Mouse (Mus musculus) limb, embryonic 15.5 days (tissue): ENCODE measurements around the gene Hhatl. TPM values are rescaled to one million over a fixed set of nuclear protein-coding genes. Genes with fewer than 3 reads are reported as not detected.

ENCODE experiments used
- ATAC-seq: fragments of 200-750 bp; cut with Nextera tagmentation; 2 replicates; pipeline ENCODE4 v1.8.0; 2017; ENCODE audit warnings: low read depth, moderate TSS enrichment; ENCODE audit not compliant: insufficient number of reproducible peaks, low FRiP score, low TSS enrichment
- H3K27ac ChIP-seq: fragments of 300-500 bp; sonication (generic); 2 replicates; pipeline ENCODE4 v1.5.1; 2015; ENCODE audit warnings: moderate library complexity, mild to moderate bottlenecking, inconsistent platforms
- H3K27me3 ChIP-seq: fragments of 300-500 bp; sonication (generic); 2 replicates; pipeline ENCODE4 v1.6.1; 2015; ENCODE audit warnings: inconsistent platforms
- H3K36me3 ChIP-seq: fragments of 300-500 bp; sonication (generic); 2 replicates; pipeline ENCODE4 v1.6.1; 2015; ENCODE audit warnings: inconsistent platforms
- H3K4me1 ChIP-seq: fragments of 300-500 bp; sonication (generic); 2 replicates; pipeline ENCODE4 v1.6.1; 2015; ENCODE audit warnings: inconsistent platforms
- H3K4me2 ChIP-seq: fragments of 300-500 bp; sonication (generic); 2 replicates; pipeline ENCODE4 v1.6.1; 2015; ENCODE audit warnings: mild to moderate bottlenecking, inconsistent platforms
- H3K4me3 ChIP-seq: fragments of 300-500 bp; sonication (generic); 2 replicates; pipeline ENCODE4 v1.5.1; 2015; ENCODE audit warnings: mild to moderate bottlenecking, inconsistent platforms
- H3K9ac ChIP-seq: fragments of 300-500 bp; sonication (generic); 2 replicates; pipeline ENCODE4 v1.6.1; 2015; ENCODE audit warnings: inconsistent platforms
- H3K9me3 ChIP-seq: fragments of 300-500 bp; sonication (generic); 2 replicates; pipeline ENCODE4 v1.6.1; 2016; ENCODE audit warnings: inconsistent platforms
- WGBS: fragments of 180-500 bp; shearing (Covaris S2); methylation state at CpG from one replicate; pipeline ENCODE4 v1.1.7; 2015; 5-methylcytosine and 5-hydroxymethylcytosine counted together
- polyA plus RNA-seq: library from polyadenylated mRNA; unstranded; fragments of >200 nt; fragmentation: Nextera tagmentation; extraction: Ambion mirVana; gene quantifications from 2 replicates; pipeline ENCODE4 v1.2.1, GENCODE M21; 2015

The Hhatl gene
- polyA plus RNA-seq, 1 experiment from 2014 or later = 1.4 TPM

DNA sequence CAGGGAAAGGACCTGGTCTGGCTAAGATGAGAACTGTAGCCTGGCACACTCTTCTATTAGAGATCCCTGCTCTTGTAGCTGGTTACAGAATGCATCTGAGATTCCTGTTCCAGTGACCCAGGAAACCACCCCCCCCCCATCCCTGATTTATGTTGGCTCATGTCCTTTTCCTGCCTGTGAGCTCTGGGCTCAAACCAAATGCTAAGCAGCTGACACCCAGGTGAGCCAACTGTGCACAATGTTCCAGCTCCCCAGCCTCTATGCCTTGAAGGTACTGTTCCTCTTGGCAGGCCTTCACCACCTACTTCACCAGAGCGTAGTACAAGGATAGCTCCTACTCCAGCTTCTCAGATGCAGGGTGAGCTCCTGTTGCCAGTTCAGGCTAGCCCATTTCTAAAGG is 30.7 kb upstream of the Hhatl start:
- 0 out of 2 replicates have a peak overlapping the region, but pooled peaks have one; percentile 27 for H3K27ac ChIP-seq
- H3K4me3 ChIP-seq = no peak overlapping the region
- 64% methylated on average over 1 of the region's 1 CpGs for WGBS
- no peak for ATAC-seq
- no peaks in the 10 kb centered on the region for H3K36me3 ChIP-seq
- H3K9ac ChIP-seq = no peak overlapping the region
- no peaks in the 10 kb centered on the region for H3K27me3 ChIP-seq
- peaks cover 26% of the 10 kb centered on the region for H3K4me1 ChIP-seq
- H3K4me2 ChIP-seq = no peak overlapping the region
- no peaks in the 10 kb centered on the region for H3K9me3 ChIP-seq

- WGBS = 56% methylated on average over 6 of the region's 6 CpGs
- Histone ChIP-seq H3K27me3 (no peaks in the 10 kb centered on the region), H3K4me1 (peaks cover 26% of the 10 kb centered on the region), H3K4me2 (no peak overlapping the region), H3K27ac (0 out of 2 replicates have a peak overlapping the region, but pooled peaks have one; percentile 27), H3K36me3 (no peaks in the 10 kb centered on the region), H3K9ac (no peak overlapping the region), H3K9me3 (no peaks in the 10 kb centered on the region), H3K4me3 (no peak overlapping the region)
- ATAC-seq = no peak
Measured at GRCm38 (mm10) chr9:121822585-121822991, 30.3 kb upstream of the Hhatl start.

- no peak for ATAC-seq
- Histone ChIP-seq H3K4me1 (peaks cover 26% of the 10 kb centered on the region), H3K9ac (no peak overlapping the region), H3K36me3 (no peaks in the 10 kb centered on the region), H3K9me3 (no peaks in the 10 kb centered on the region), H3K4me2 (no peak overlapping the region), H3K4me3 (no peak overlapping the region), H3K27me3 (no peaks in the 10 kb centered on the region), H3K27ac (no peak overlapping the region)
- WGBS = 70% methylated on average over 5 of the region's 5 CpGs
Measured at GRCm38 (mm10) chr9:121820765-121821164, 28.5 kb upstream of the Hhatl start.

- Histone ChIP-seq H3K9me3 (no peaks in the 10 kb centered on the region), H3K4me3 (no peak overlapping the region), H3K4me2 (no peak overlapping the region), H3K4me1 (peaks cover 26% of the 10 kb centered on the region), H3K27me3 (no peaks in the 10 kb centered on the region), H3K27ac (peak overlapping the region; percentile 83), H3K9ac (no peak overlapping the region), H3K36me3 (no peaks in the 10 kb centered on the region)
- 34% methylated on average over 7 of the region's 7 CpGs for WGBS
- ATAC-seq = no peak; the same call in 1 of the 2 replicates
Measured at GRCm38 (mm10) chr9:121819771-121820471, 27.6 kb upstream of the Hhatl start.

- Histone ChIP-seq H3K9me3 (no peaks in the 10 kb centered on the region), H3K36me3 (no peaks in the 10 kb centered on the region), H3K9ac (no peak overlapping the region), H3K27ac (peak overlapping the region; percentile 83), H3K4me3 (no peak overlapping the region), H3K4me1 (peaks cover 26% of the 10 kb centered on the region), H3K27me3 (no peaks in the 10 kb centered on the region), H3K4me2 (no peak overlapping the region)
- WGBS = 28% methylated on average over 9 of the region's 9 CpGs
- ATAC-seq = peak; percentile 53
Measured at GRCm38 (mm10) chr9:121819073-121819770, 26.9 kb upstream of the Hhatl start.

GRCm38 (mm10) chr9:121815183-121815582 is 22.9 kb upstream of the Hhatl start:
- Histone ChIP-seq H3K27ac (no peak overlapping the region), H3K9ac (no peak overlapping the region), H3K4me1 (peaks cover 15% of the 10 kb centered on the region), H3K36me3 (no peaks in the 10 kb centered on the region), H3K27me3 (no peaks in the 10 kb centered on the region), H3K4me3 (no peak overlapping the region), H3K4me2 (no peak overlapping the region), H3K9me3 (no peaks in the 10 kb centered on the region)
- ATAC-seq = no peak
- WGBS = 67% methylated on average over 6 of the region's 6 CpGs

DNA sequence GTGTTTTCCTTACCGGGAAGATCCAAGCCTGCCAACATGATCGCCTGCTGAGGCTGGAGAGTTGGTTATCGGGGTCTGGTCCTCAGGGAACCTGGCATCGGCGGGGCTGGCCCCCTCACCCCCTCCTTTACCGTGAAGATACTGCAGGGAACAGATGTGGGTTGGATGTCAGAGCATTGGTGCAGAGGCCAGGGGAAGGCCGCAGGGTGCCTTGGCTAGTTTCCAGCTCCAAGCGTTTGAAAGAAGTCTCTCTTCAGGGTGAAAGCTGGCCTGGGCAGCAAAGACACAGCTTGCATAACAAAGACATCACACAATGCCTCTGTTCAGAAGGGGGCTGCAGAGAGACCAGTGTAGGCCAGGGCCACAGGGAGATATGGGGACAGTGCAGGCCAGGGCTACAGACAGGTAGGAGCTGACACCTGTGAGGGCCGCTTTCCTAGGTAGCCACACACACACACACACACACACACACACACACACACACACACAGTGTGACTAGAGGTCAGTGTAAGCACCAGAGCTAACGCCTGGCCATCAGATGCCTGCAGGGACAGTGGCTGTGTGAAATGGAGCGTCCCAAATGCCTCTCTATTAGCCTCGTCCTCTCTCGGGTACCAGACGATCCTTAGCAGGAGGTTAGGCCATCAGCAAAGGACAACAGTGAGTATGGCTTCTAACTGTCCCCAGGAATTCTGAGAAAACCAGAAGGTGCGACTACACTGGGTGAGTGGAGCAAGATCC is 17.9 kb upstream of the Hhatl start:
- peak; percentile 37; the same call in 1 of the 2 replicates for ATAC-seq
- peaks cover 7% of the 10 kb centered on the region for H3K4me1 ChIP-seq
- WGBS = 40% methylated on average over 15 of the region's 15 CpGs
- no peak overlapping the region for H3K9ac ChIP-seq
- H3K36me3 ChIP-seq = no peaks in the 10 kb centered on the region
- H3K4me3 ChIP-seq = no peak overlapping the region
- H3K27ac ChIP-seq = no peak overlapping the region
- H3K27me3 ChIP-seq = no peaks in the 10 kb centered on the region
- no peaks in the 10 kb centered on the region for H3K9me3 ChIP-seq
- H3K4me2 ChIP-seq = no peak overlapping the region

GRCm38 (mm10) chr9:121808511-121808910 is 16.2 kb upstream of the Hhatl start:
- H3K9ac ChIP-seq = no peak overlapping the region
- no peak for ATAC-seq
- H3K36me3 ChIP-seq = no peaks in the 10 kb centered on the region
- no peak overlapping the region for H3K4me3 ChIP-seq
- no peaks in the 10 kb centered on the region for H3K9me3 ChIP-seq
- H3K27ac ChIP-seq = no peak overlapping the region
- H3K4me2 ChIP-seq = no peak overlapping the region
- H3K4me1 ChIP-seq = peaks cover 7% of the 10 kb centered on the region
- WGBS = 69% methylated on average over 3 of the region's 3 CpGs
- no peaks in the 10 kb centered on the region for H3K27me3 ChIP-seq

GRCm38 (mm10) chr9:121807947-121808346 is 15.6 kb upstream of the Hhatl start:
- ATAC-seq = no peak
- 57% methylated on average over 7 of the region's 7 CpGs for WGBS
- H3K27me3 ChIP-seq = no peaks in the 10 kb centered on the region
- no peaks in the 10 kb centered on the region for H3K9me3 ChIP-seq
- H3K27ac ChIP-seq = no peak overlapping the region
- no peak overlapping the region for H3K9ac ChIP-seq
- H3K4me3 ChIP-seq = no peak overlapping the region
- H3K4me2 ChIP-seq = no peak overlapping the region
- no peaks in the 10 kb centered on the region for H3K36me3 ChIP-seq
- H3K4me1 ChIP-seq = peaks cover 7% of the 10 kb centered on the region

DNA sequence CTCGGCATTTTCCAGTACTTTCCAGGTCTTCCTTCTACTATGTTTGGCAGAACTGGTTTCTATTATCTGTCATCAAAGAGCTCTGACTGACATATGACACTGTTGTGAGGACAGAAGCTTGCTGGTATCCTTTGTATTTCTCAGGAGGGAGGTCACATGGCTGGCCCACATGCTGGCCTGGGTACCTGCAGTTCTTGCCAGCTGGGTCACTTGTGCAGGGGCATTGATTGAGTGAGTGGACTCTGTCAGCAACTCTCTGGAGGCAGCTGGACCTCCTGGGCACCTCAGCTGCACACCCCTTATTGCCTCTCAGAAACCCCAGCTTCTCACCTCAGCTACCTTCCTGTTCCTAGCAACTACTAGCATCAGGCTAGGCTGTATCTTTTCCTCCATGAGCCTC is 15.2 kb upstream of the Hhatl start:
- no peaks in the 10 kb centered on the region for H3K9me3 ChIP-seq
- no peaks in the 10 kb centered on the region for H3K36me3 ChIP-seq
- H3K4me1 ChIP-seq = peaks cover 7% of the 10 kb centered on the region
- H3K4me3 ChIP-seq = no peak overlapping the region
- H3K4me2 ChIP-seq = no peak overlapping the region
- H3K27ac ChIP-seq = no peak overlapping the region
- 53% methylated on average over 1 of the region's 1 CpGs for WGBS
- ATAC-seq = no peak
- H3K9ac ChIP-seq = no peak overlapping the region
- H3K27me3 ChIP-seq = no peaks in the 10 kb centered on the region

GRCm38 (mm10) chr9:121802747-121803146 is 10.4 kb upstream of the Hhatl start:
- H3K27me3 ChIP-seq = no peaks in the 10 kb centered on the region
- H3K36me3 ChIP-seq = no peaks in the 10 kb centered on the region
- H3K9ac ChIP-seq = no peak overlapping the region
- no peak overlapping the region for H3K4me2 ChIP-seq
- ATAC-seq = no peak
- H3K27ac ChIP-seq = no peak overlapping the region
- H3K4me3 ChIP-seq = no peak overlapping the region
- WGBS = 48% methylated on average over 7 of the region's 7 CpGs
- no peaks in the 10 kb centered on the region for H3K9me3 ChIP-seq
- H3K4me1 ChIP-seq = peaks cover 3% of the 10 kb centered on the region; the same call in 1 of the 2 replicates
